Comparison of ENCODE assay signal across 16 mouse cellular contexts in genomic region chr1:62624166-62624565, GRCm38 (mm10).
"Had no signal": no experiment of that assay in that cellular context is flagged by ENCODE, and none has a peak within 500 bp of the region (broad histone marks: within the 10 kb centered on the region; RNA-seq: fewer than 3 reads in every experiment).

No protein-coding gene starts in this region.

- H3K9me3 ChIP-seq: neural tube, embryonic 12.5 days; neural tube, embryonic 13.5 days; neural tube, embryonic 15.5 days; stomach, embryonic 15.5 days had no signal

- H3K36me3 ChIP-seq: neural tube, embryonic 12.5 days; neural tube, embryonic 13.5 days; neural tube, embryonic 15.5 days; stomach, embryonic 15.5 days had no signal

- H3K9ac ChIP-seq: neural tube, embryonic 12.5 days; neural tube, embryonic 13.5 days; neural tube, embryonic 15.5 days; stomach, embryonic 15.5 days had no signal

- H3K27ac ChIP-seq: neural tube, embryonic 12.5 days; neural tube, embryonic 13.5 days; neural tube, embryonic 15.5 days; stomach, embryonic 15.5 days had no signal

- H3K4me2 ChIP-seq: neural tube, embryonic 12.5 days; neural tube, embryonic 13.5 days; neural tube, embryonic 15.5 days; stomach, embryonic 15.5 days had no signal

- H3K4me1 ChIP-seq: neural tube, embryonic 12.5 days; neural tube, embryonic 13.5 days; neural tube, embryonic 15.5 days; stomach, embryonic 15.5 days had no signal

- H3K4me3 ChIP-seq: neural tube, embryonic 12.5 days; neural tube, embryonic 13.5 days; neural tube, embryonic 15.5 days; stomach, embryonic 15.5 days had no signal

- DNase-seq: retina, postnatal 1 day; right cerebral cortex, adult 18-20 months; right cerebral cortex, postnatal 14 days; right cerebral cortex, postnatal 25 days; right cerebral cortex, postnatal 4 days; spleen, adult 18-20 months; thymus, adult 18-20 months; thymus, adult 2 months; thymus, postnatal 14 days; thymus, postnatal 25 days; thymus, postnatal 36 days; thymus, postnatal 4 days had no signal

- H3K27me3 ChIP-seq: neural tube, embryonic 12.5 days; neural tube, embryonic 13.5 days; neural tube, embryonic 15.5 days; stomach, embryonic 15.5 days had no signal
